Mouse (Mus musculus) megakaryocyte progenitor cell, adult 5-6 weeks (primary cell): ENCODE data around the gene Pom121. TPM values are rescaled to one million over a fixed set of nuclear protein-coding genes. Genes with fewer than 3 reads are reported as not detected.

Experiments
- total RNA-seq, 2 experiments: library from RNA; stranded (forward) in 1 of 2; stranded (reverse) in 1 of 2; fragments of 157-497, 149-512 nt in 1 of 2; fragments of 200-1000 nt in 1 of 2; gene quantifications; 2 replicates each; pipeline versions ENCODE4 v1.2.3 to v1.2.4; 2015 to 2017

The Pom121 gene
- total RNA-seq, 2 experiments from 2014 or later: 7.0 to 60.9 TPM

Other genes with a start within 250 kb of the Pom121 start
- gene Tbl2, start 244.9 kb downstream of the Pom121 start, total RNA-seq (2015): 10.9 and 11.0 TPM in 2 replicates
- 14.9 and 18.7 TPM in 2 replicates for gene Tbl2, start 244.9 kb downstream of the Pom121 start, total RNA-seq (2017)
- gene Bcl7b, start 226.3 kb downstream of the Pom121 start, total RNA-seq (2015): 18.1 and 18.7 TPM in 2 replicates
- gene Bcl7b, start 226.3 kb downstream of the Pom121 start, total RNA-seq (2017): 24.8 and 25.2 TPM in 2 replicates
- gene Baz1b, start 207.3 kb downstream of the Pom121 start, total RNA-seq (2015): 72.1 and 90.2 TPM in 2 replicates
- gene Baz1b, start 207.3 kb downstream of the Pom121 start, total RNA-seq (2017): 128 and 160 TPM in 2 replicates
- 0.42 and 0.59 TPM in 2 replicates for gene Fzd9, start 143.3 kb downstream of the Pom121 start, total RNA-seq (2015)
- 0.12 and 0.14 TPM in 2 replicates for gene Fzd9, start 143.3 kb downstream of the Pom121 start, total RNA-seq (2017)
- gene Fkbp6, start 44.5 kb downstream of the Pom121 start, total RNA-seq (2015): not detected in 2 replicates
- gene Fkbp6, start 44.5 kb downstream of the Pom121 start, total RNA-seq (2017): 0.25 TPM in 1 of 2 replicates, not detected in the other
- gene Trim50, start 41.3 kb downstream of the Pom121 start, total RNA-seq (2015): not detected in 2 replicates
- gene Trim50, start 41.3 kb downstream of the Pom121 start, total RNA-seq (2017): not detected in 2 replicates
- 15.8 and 18.2 TPM in 2 replicates for gene Nsun5, start 24.6 kb downstream of the Pom121 start, total RNA-seq (2015)
- gene Nsun5, start 24.6 kb downstream of the Pom121 start, total RNA-seq (2017): 22.0 and 24.3 TPM in 2 replicates
- gene Hip1, start 150.6 kb upstream of the Pom121 start, total RNA-seq (2015): 6.9 and 8.6 TPM in 2 replicates
- 9.4 and 10.6 TPM in 2 replicates for gene Hip1, start 150.6 kb upstream of the Pom121 start, total RNA-seq (2017)
- gene Ccl26, start 169.0 kb upstream of the Pom121 start, total RNA-seq (2015): not detected in 2 replicates
- gene Ccl26, start 169.0 kb upstream of the Pom121 start, total RNA-seq (2017): not detected in 2 replicates
- 0.56 and 1.1 TPM in 2 replicates for gene Ccl24, start 178.5 kb upstream of the Pom121 start, total RNA-seq (2015)
- gene Ccl24, start 178.5 kb upstream of the Pom121 start, total RNA-seq (2017): not detected in 2 replicates
- gene Rhbdd2, start 238.1 kb upstream of the Pom121 start, total RNA-seq (2015): 14.2 and 17.1 TPM in 2 replicates
- 3.0 and 4.6 TPM in 2 replicates for gene Rhbdd2, start 238.1 kb upstream of the Pom121 start, total RNA-seq (2017)